Mouse (Mus musculus) heart, embryonic 15.5 days (tissue): Measurements from ENCODE around the gene Olfr97. TPM values are rescaled to one million over a fixed set of nuclear protein-coding genes. Genes with fewer than 3 reads are reported as not detected.

ENCODE experiments used
- ATAC-seq: fragments of 200-750 bp; cut with Nextera tagmentation; replicated peaks from 2 replicates; pipeline ENCODE4 v1.8.0; 2017; ENCODE audit warnings: low read depth, moderate TSS enrichment; ENCODE audit not compliant: insufficient number of reproducible peaks, insufficient read depth, low FRiP score
- H3K27ac ChIP-seq: fragments of 300-500 bp; sonication (generic); 2 replicates; pipeline ENCODE4 v1.5.1; 2015; ENCODE audit warnings: mild to moderate bottlenecking, inconsistent platforms
- H3K27me3 ChIP-seq: fragments of 300-500 bp; sonication (generic); 2 replicates; pipeline ENCODE4 v1.6.1; 2015; ENCODE audit warnings: inconsistent platforms
- H3K36me3 ChIP-seq: fragments of 300-500 bp; sonication (generic); 2 replicates; pipeline ENCODE4 v1.6.1; 2015; ENCODE audit warnings: mild to moderate bottlenecking, inconsistent platforms
- H3K4me1 ChIP-seq: fragments of 300-500 bp; sonication (generic); replicated peaks from 2 replicates; pipeline ENCODE4 v1.6.1; 2015; ENCODE audit warnings: inconsistent platforms
- H3K4me2 ChIP-seq: fragments of 300-500 bp; sonication (generic); 2 replicates; pipeline ENCODE4 v1.6.1; 2015; ENCODE audit warnings: inconsistent platforms, mild to moderate bottlenecking, moderate library complexity
- H3K4me3 ChIP-seq: fragments of 300-500 bp; sonication (generic); 2 replicates; pipeline ENCODE4 v1.5.1; 2015; ENCODE audit warnings: mild to moderate bottlenecking, inconsistent platforms
- H3K9ac ChIP-seq: fragments of 300-500 bp; sonication (generic); 2 replicates; pipeline ENCODE4 v1.6.1; 2015; ENCODE audit warnings: mild to moderate bottlenecking, inconsistent platforms
- H3K9me3 ChIP-seq: fragments of 300-500 bp; sonication (generic); replicated peaks from 2 replicates; pipeline ENCODE4 v1.6.1; 2016; ENCODE audit warnings: inconsistent platforms
- WGBS: fragments of 180-500 bp; shearing (Covaris S2); methylation state at CpG from one replicate; pipeline ENCODE4 v1.1.7; 2015; ENCODE audit warnings: mixed read lengths; 5-methylcytosine and 5-hydroxymethylcytosine counted together
- polyA plus RNA-seq: library from polyadenylated mRNA; unstranded; fragments of >200 nt; fragmentation: Nextera tagmentation; extraction: Ambion mirVana; gene quantifications from 2 replicates; pipeline ENCODE4 v1.2.1, GENCODE M21; 2015

The Olfr97 gene
- polyA plus RNA-seq, 1 experiment from 2014 or later = not detected

- Histone ChIP-seq H3K4me2 (no peak overlapping the region), H3K27ac (no peak overlapping the region), H3K9ac (no peak overlapping the region), H3K4me1 (no peaks in the 10 kb centered on the region), H3K9me3 (no peaks in the 10 kb centered on the region), H3K27me3 (no peaks in the 10 kb centered on the region), H3K4me3 (no peak overlapping the region), H3K36me3 (no peaks in the 10 kb centered on the region)
- ATAC-seq = no peak
- 25% methylated on average over 1 of the region's 1 CpGs for WGBS
These were observed 15.3 kb downstream of the Olfr97 start for GRCm38 (mm10) chr17:37221879-37222278.

DNA sequence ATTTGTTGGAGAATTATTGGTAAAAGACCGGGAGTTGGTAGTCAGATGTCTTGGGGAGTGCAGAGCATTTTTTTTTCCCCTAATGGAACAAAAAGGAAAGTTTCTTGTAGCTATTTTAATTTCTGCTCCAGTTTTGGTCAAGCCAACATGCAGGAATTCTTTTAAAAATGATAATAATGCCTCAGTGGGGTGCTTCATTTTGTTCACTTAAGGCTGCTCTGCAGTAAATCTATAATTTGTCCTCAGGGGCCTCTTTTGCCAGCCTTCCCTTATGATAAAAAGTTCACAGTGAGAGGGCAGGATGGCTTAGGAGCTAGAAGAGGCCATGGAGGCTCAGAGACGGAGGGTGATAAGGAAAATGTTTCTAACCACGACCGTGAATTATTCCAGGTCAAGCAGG, 17.3 kb downstream of the Olfr97 start, which contains the start of gene Olfr96:
TSS of gene Olfr96 (plus strand) at position 301 of the 400 bp plus-strand sequence.
- no peaks in the 10 kb centered on the region for H3K36me3 ChIP-seq
- 48% methylated on average over 4 of the region's 4 CpGs for WGBS
- no peaks in the 10 kb centered on the region for H3K27me3 ChIP-seq
- H3K27ac ChIP-seq = no peak within 1 kb of the TSS
- no peak within 1 kb of the TSS for H3K4me2 ChIP-seq
- H3K4me1 ChIP-seq = no peaks in the 10 kb centered on the region
- no peak for ATAC-seq
- no peak within 1 kb of the TSS for H3K9ac ChIP-seq
- no peaks in the 10 kb centered on the region for H3K9me3 ChIP-seq
- no peak within 1 kb of the TSS for H3K4me3 ChIP-seq

GRCm38 (mm10) chr17:37218486-37218885, 18.6 kb downstream of the Olfr97 start:
- no peak overlapping the region for H3K9ac ChIP-seq
- no peak overlapping the region for H3K27ac ChIP-seq
- H3K9me3 ChIP-seq = no peaks in the 10 kb centered on the region
- no peak for ATAC-seq
- WGBS = 75% methylated on average over 3 of the region's 3 CpGs
- H3K4me1 ChIP-seq = no peaks in the 10 kb centered on the region
- no peaks in the 10 kb centered on the region for H3K36me3 ChIP-seq
- no peak overlapping the region for H3K4me3 ChIP-seq
- no peaks in the 10 kb centered on the region for H3K27me3 ChIP-seq
- H3K4me2 ChIP-seq = no peak overlapping the region

DNA sequence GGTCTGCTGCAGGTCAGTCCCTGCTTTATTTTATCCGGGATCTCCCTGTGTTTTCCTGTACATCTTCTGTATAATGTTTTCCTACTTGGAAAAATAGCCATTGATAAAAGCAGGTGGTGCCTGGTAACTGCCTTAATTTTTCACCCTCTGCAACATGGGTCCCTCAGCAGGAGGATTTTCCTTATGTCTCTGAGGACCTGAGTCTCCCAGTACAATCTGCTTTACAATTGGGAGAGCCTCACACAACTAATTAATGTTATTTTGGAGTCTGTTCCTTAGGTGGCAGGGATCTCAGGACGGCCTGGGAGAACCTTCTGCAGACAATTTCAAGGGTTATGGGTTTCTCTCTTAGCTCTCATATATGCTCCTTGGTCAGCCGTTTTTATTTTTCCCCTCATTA, 24.1 kb downstream of the Olfr97 start, which contains the start of gene Olfr95:
TSS of gene Olfr95 (minus strand) at position 101 of the 400 bp plus-strand sequence.
- Histone ChIP-seq H3K9me3 (no peaks in the 10 kb centered on the region), H3K9ac (no peak within 1 kb of the TSS), H3K27me3 (peaks cover 22% of the 10 kb centered on the region), H3K4me3 (no peak within 1 kb of the TSS), H3K36me3 (no peaks in the 10 kb centered on the region), H3K4me1 (peaks cover 5% of the 10 kb centered on the region; the same call in 1 of the 2 replicates), H3K4me2 (no peak within 1 kb of the TSS), H3K27ac (no peak within 1 kb of the TSS)
- 67% methylated on average over 3 of the region's 3 CpGs for WGBS
- ATAC-seq = no peak

- ATAC-seq = no peak
- Histone ChIP-seq H3K36me3 (no peaks in the 10 kb centered on the region), H3K9ac (no peak overlapping the region), H3K9me3 (no peaks in the 10 kb centered on the region), H3K27me3 (peaks cover 26% of the 10 kb centered on the region), H3K27ac (no peak overlapping the region), H3K4me3 (peak overlapping the region; percentile 17), H3K4me2 (peak overlapping the region; percentile 55), H3K4me1 (peaks cover 5% of the 10 kb centered on the region; the same call in 1 of the 2 replicates)
- 11% methylated on average over 40 of the region's 40 CpGs for WGBS
These were observed 26.0 kb downstream of the Olfr97 start for GRCm38 (mm10) chr17:37210884-37211768.

DNA sequence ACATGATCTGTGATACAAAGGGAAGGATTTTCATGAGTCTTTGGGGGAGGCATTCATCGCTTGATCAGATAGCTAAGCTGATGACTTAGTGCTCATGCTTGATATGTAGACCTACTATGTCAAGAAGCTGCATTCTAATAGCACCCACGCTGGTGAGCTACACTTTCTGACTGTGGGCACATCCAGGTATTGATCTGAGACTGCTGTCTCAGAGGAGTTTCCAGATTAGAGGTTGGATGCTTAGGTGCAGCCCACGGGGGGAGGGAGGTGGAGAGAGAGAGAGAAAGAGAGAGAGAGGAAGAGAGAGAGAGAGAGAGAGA, 33.3 kb downstream of the Olfr97 start:
- 30% methylated on average over 3 of the region's 3 CpGs for WGBS
- Histone ChIP-seq H3K4me1 (no peaks in the 10 kb centered on the region), H3K4me2 (no peak overlapping the region), H3K9ac (no peak overlapping the region), H3K27ac (no peak overlapping the region), H3K27me3 (peaks cover 17% of the 10 kb centered on the region), H3K36me3 (no peaks in the 10 kb centered on the region), H3K9me3 (no peaks in the 10 kb centered on the region), H3K4me3 (no peak overlapping the region)
- ATAC-seq = no peak

GRCm38 (mm10) chr17:37203206-37203916, 33.8 kb downstream of the Olfr97 start:
- H3K9ac ChIP-seq = no peak overlapping the region
- no peak overlapping the region for H3K4me2 ChIP-seq
- H3K9me3 ChIP-seq = no peaks in the 10 kb centered on the region
- ATAC-seq = peak; percentile 22; the same call in 1 of the 2 replicates
- no peaks in the 10 kb centered on the region for H3K4me1 ChIP-seq
- H3K36me3 ChIP-seq = no peaks in the 10 kb centered on the region
- no peak overlapping the region for H3K4me3 ChIP-seq
- no peak overlapping the region for H3K27ac ChIP-seq
- 0% methylated on average over 4 of the region's 4 CpGs for WGBS
- peaks cover 23% of the 10 kb centered on the region for H3K27me3 ChIP-seq

GRCm38 (mm10) chr17:37200894-37201293, 36.2 kb downstream of the Olfr97 start, which contains the start of gene Olfr94:
Gene Olfr94, minus strand, starts transcription at chr17:37200994.
- no peak within 1 kb of the TSS for H3K4me2 ChIP-seq
- no peak within 1 kb of the TSS for H3K4me3 ChIP-seq
- ATAC-seq = no peak
- H3K9ac ChIP-seq = no peak within 1 kb of the TSS
- peaks cover 11% of the 10 kb centered on the region for H3K4me1 ChIP-seq
- H3K9me3 ChIP-seq = no peaks in the 10 kb centered on the region
- 78% methylated on average over 2 of the region's 2 CpGs for WGBS
- H3K27me3 ChIP-seq = peaks cover 43% of the 10 kb centered on the region
- H3K27ac ChIP-seq = no peak within 1 kb of the TSS
- H3K36me3 ChIP-seq = no peaks in the 10 kb centered on the region

DNA sequence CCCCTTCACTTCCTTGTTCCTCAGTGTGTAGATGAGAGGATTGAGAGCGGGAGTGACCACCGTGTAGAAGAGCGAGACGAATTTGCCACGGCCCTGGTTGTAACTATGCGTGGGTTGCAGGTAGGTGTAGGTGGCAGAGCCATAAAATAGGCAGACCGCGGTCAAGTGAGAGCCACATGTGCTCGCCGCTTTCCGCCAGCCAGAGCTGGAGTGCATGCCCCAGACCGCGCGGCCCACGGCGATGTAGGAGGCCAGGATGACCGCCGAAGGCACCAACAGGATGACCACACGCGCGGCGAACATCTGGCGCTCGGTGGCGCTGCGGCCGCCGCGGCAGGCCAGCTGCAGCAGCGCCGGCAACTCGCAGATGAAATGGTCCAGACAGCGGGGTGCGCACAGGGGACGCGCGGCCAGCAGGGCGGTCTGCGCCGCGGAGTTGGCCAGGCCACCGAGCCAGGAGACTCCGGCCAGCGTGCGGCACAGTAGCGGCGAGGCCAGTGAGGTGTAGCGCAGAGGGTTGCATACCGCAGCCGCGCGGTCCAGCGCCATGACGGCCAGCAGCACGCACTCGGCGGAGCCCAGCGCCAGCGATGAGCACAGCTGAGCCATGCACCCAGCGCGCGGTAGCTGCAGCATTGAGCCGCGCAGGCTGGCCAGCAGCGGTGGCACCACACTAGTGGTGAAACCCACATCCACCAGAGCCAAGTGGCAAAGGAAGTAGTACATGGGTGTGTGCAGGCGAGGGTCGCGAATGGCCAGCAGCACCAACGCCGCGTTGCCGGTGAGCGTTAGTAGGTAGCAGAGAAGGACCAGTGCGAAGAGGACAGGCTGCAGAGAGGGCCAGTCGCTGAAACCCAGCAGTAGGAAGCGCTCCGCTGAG, 40.0 kb downstream of the Olfr97 start:
- Histone ChIP-seq H3K4me3 (peak overlapping the region; percentile 55), H3K4me2 (peak overlapping the region; percentile 93), H3K27ac (no peak overlapping the region), H3K9ac (peak overlapping the region; percentile 33), H3K27me3 (peaks cover 55% of the 10 kb centered on the region), H3K36me3 (no peaks in the 10 kb centered on the region), H3K4me1 (peaks cover 11% of the 10 kb centered on the region), H3K9me3 (no peaks in the 10 kb centered on the region)
- ATAC-seq = 0 out of 2 replicates have a peak, but pooled peaks have one; percentile 22
- WGBS = under 1% methylated on average over 73 of the region's 77 CpGs

GRCm38 (mm10) chr17:37194782-37195181, 42.3 kb downstream of the Olfr97 start:
- H3K4me2 ChIP-seq = no peak overlapping the region
- H3K27ac ChIP-seq = no peak overlapping the region
- no peaks in the 10 kb centered on the region for H3K9me3 ChIP-seq
- H3K9ac ChIP-seq = no peak overlapping the region
- peaks cover 48% of the 10 kb centered on the region for H3K27me3 ChIP-seq
- no peak for ATAC-seq
- H3K36me3 ChIP-seq = no peaks in the 10 kb centered on the region
- WGBS = 81% methylated on average over 5 of the region's 5 CpGs
- H3K4me1 ChIP-seq = peaks cover 11% of the 10 kb centered on the region
- no peak overlapping the region for H3K4me3 ChIP-seq

DNA sequence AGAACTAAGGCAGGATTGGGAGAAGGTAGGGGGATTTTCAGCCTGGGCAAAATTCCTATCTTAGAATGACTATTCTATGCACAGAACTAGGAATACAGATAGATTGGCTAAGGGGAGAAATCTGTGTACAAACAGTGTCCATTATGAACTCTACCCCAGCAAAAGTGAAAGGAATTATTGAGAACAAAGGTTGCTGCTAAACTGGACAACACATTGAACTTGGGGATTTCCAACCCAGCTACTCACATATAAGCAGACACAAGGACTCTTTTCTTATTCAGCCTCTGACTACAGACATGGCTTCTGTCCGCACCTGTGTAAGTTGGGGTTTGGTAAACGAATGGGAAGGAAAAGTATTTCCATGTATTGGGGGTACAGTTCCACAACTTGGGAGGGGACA, 43.5 kb downstream of the Olfr97 start, which contains the start of gene Ubd:
TSS of gene Ubd (plus strand) at position 237 of the 400 bp plus-strand sequence.
- ATAC-seq = no peak
- Histone ChIP-seq H3K4me2 (no peak within 1 kb of the TSS), H3K9ac (no peak within 1 kb of the TSS), H3K4me3 (no peak within 1 kb of the TSS), H3K36me3 (no peaks in the 10 kb centered on the region), H3K27ac (no peak within 1 kb of the TSS), H3K4me1 (peaks cover 11% of the 10 kb centered on the region), H3K9me3 (no peaks in the 10 kb centered on the region), H3K27me3 (peaks cover 40% of the 10 kb centered on the region)
- WGBS = 80% methylated on average over 2 of the region's 2 CpGs
